Mouse (Mus musculus) kidney, embryonic 16.5 days (tissue): ENCODE measurements at regions not wholly inside any gene's neighbourhood (a gene's known extent, or its start where the extent isn't known, plus 50 kb on each side); places are given as distances from the start of the nearest gene placed in this dataset.

ENCODE experiments used
- ATAC-seq: fragments of 200-750 bp; cut with Nextera tagmentation; 2 replicates; pipeline ENCODE4 v1.8.0; 2017; ENCODE audit warnings: moderate TSS enrichment; ENCODE audit not compliant: low FRiP score, low TSS enrichment
- H3K27ac ChIP-seq: fragments of 300-500 bp; sonication (generic); 2 replicates; pipeline ENCODE4 v1.5.1; 2014; ENCODE audit warnings: low read length
- H3K27me3 ChIP-seq: fragments of 300-500 bp; sonication (generic); 2 replicates; pipeline ENCODE4 v1.6.1; 2014; ENCODE audit warnings: low read length, control low read depth, mixed read lengths; ENCODE audit not compliant: insufficient read depth
- H3K36me3 ChIP-seq: fragments of 300-500 bp; sonication (generic); 2 replicates; pipeline ENCODE4 v1.6.1; 2014; ENCODE audit warnings: low read length, control low read depth, mixed read lengths; ENCODE audit not compliant: insufficient read depth
- H3K4me1 ChIP-seq: fragments of 300-500 bp; sonication (generic); 2 replicates; pipeline ENCODE4 v1.6.1; 2014; ENCODE audit warnings: low read length, control low read depth, mixed read lengths; ENCODE audit not compliant: insufficient read depth
- H3K4me2 ChIP-seq: fragments of 300-500 bp; sonication (generic); replicated peaks from 2 replicates; pipeline ENCODE4 v1.6.1; 2014; ENCODE audit warnings: low read depth, low read length
- H3K4me3 ChIP-seq: fragments of 300-500 bp; sonication (generic); 2 replicates; pipeline ENCODE4 v1.5.1; 2014; ENCODE audit warnings: mild to moderate bottlenecking, low read length
- H3K9ac ChIP-seq: fragments of 300-500 bp; sonication (generic); replicated peaks from 2 replicates; pipeline ENCODE4 v1.6.1; 2014; ENCODE audit warnings: low read length
- H3K9me3 ChIP-seq: fragments of 300-500 bp; sonication (generic); 2 replicates; pipeline ENCODE4 v1.6.1; 2016; ENCODE audit warnings: low read length, control low read depth
- whole genome bisulfite sequencing: fragments of 180-500 bp; shearing (Covaris S2); extraction: QIAGEN DNeasy Blood & Tissue Kit; methylation state at CpG from one replicate; pipeline ENCODE4 v1.1.7; 2014; 5-methylcytosine and 5-hydroxymethylcytosine counted together

- H3K27ac ChIP-seq: no peak overlapping the region
- no peak overlapping the region for H3K4me3 ChIP-seq
- 66% methylated on average over 10 of the region's 10 CpGs for WGBS
- no peaks in the 10 kb centered on the region for H3K36me3 ChIP-seq
- H3K9ac ChIP-seq: no peak overlapping the region
- H3K4me2 ChIP-seq: no peak overlapping the region
- H3K4me1 ChIP-seq: no peaks in the 10 kb centered on the region
- H3K27me3 ChIP-seq: no peaks in the 10 kb centered on the region
- H3K9me3 ChIP-seq: no peaks in the 10 kb centered on the region
- no peak for ATAC-seq
These were observed 454.9 kb upstream of the Tle4 start for GRCm38 (mm10) chr19:15052642-15053239.

GRCm38 (mm10) chr19:15047896-15048295 is 450.0 kb upstream of the Tle4 start:
- H3K27ac ChIP-seq: no peak overlapping the region
- no peak overlapping the region for H3K9ac ChIP-seq
- no peak overlapping the region for H3K4me2 ChIP-seq
- ATAC-seq: no peak
- H3K9me3 ChIP-seq: no peaks in the 10 kb centered on the region
- H3K4me1 ChIP-seq: no peaks in the 10 kb centered on the region
- H3K4me3 ChIP-seq: no peak overlapping the region
- WGBS: 49% methylated on average over 2 of the region's 2 CpGs
- H3K27me3 ChIP-seq: no peaks in the 10 kb centered on the region
- H3K36me3 ChIP-seq: no peaks in the 10 kb centered on the region

GRCm38 (mm10) chr19:15047306-15047868 is 449.5 kb upstream of the Tle4 start:
- Histone ChIP-seq H3K27me3 (no peaks in the 10 kb centered on the region), H3K4me3 (no peak overlapping the region), H3K4me2 (no peak overlapping the region), H3K27ac (no peak overlapping the region), H3K9me3 (no peaks in the 10 kb centered on the region), H3K4me1 (no peaks in the 10 kb centered on the region), H3K9ac (no peak overlapping the region), H3K36me3 (no peaks in the 10 kb centered on the region)
- ATAC-seq: no peak
- WGBS: 66% methylated on average over 4 of the region's 4 CpGs

- H3K9ac ChIP-seq: no peak overlapping the region
- ATAC-seq: no peak
- H3K4me2 ChIP-seq: no peak overlapping the region
- H3K27ac ChIP-seq: no peak overlapping the region
- H3K36me3 ChIP-seq: no peaks in the 10 kb centered on the region
- H3K9me3 ChIP-seq: no peaks in the 10 kb centered on the region
- 6% methylated on average over 3 of the region's 3 CpGs for WGBS
- no peaks in the 10 kb centered on the region for H3K4me1 ChIP-seq
- no peak overlapping the region for H3K4me3 ChIP-seq
- H3K27me3 ChIP-seq: peaks cover 5% of the 10 kb centered on the region; the same call in 1 of the 2 replicates
These were observed 437.7 kb upstream of the Tle4 start for GRCm38 (mm10) chr19:15035554-15035953.

- no peak overlapping the region for H3K4me2 ChIP-seq
- H3K36me3 ChIP-seq: no peaks in the 10 kb centered on the region
- H3K27me3 ChIP-seq: peaks cover 5% of the 10 kb centered on the region; the same call in 1 of the 2 replicates
- 52% methylated on average over 8 of the region's 8 CpGs for WGBS
- H3K9ac ChIP-seq: no peak overlapping the region
- H3K9me3 ChIP-seq: no peaks in the 10 kb centered on the region
- H3K4me3 ChIP-seq: no peak overlapping the region
- ATAC-seq: no peak
- no peak overlapping the region for H3K27ac ChIP-seq
- no peaks in the 10 kb centered on the region for H3K4me1 ChIP-seq
These were observed 436.1 kb upstream of the Tle4 start for GRCm38 (mm10) chr19:15033921-15034320.

- H3K36me3 ChIP-seq: no peaks in the 10 kb centered on the region
- H3K9ac ChIP-seq: no peak overlapping the region
- no peak overlapping the region for H3K4me2 ChIP-seq
- WGBS: 71% methylated on average over 5 of the region's 5 CpGs
- H3K27ac ChIP-seq: no peak overlapping the region
- peaks cover 5% of the 10 kb centered on the region; the same call in 1 of the 2 replicates for H3K27me3 ChIP-seq
- no peaks in the 10 kb centered on the region for H3K4me1 ChIP-seq
- H3K4me3 ChIP-seq: no peak overlapping the region
- ATAC-seq: no peak
- no peaks in the 10 kb centered on the region for H3K9me3 ChIP-seq
These were observed 435.5 kb upstream of the Tle4 start for GRCm38 (mm10) chr19:15033396-15033795.

- peaks cover 5% of the 10 kb centered on the region; the same call in 1 of the 2 replicates for H3K27me3 ChIP-seq
- WGBS: 77% methylated on average over 9 of the region's 9 CpGs
- H3K4me2 ChIP-seq: no peak overlapping the region
- H3K27ac ChIP-seq: no peak overlapping the region
- ATAC-seq: no peak
- no peak overlapping the region for H3K4me3 ChIP-seq
- H3K9ac ChIP-seq: no peak overlapping the region
- no peaks in the 10 kb centered on the region for H3K36me3 ChIP-seq
- H3K4me1 ChIP-seq: no peaks in the 10 kb centered on the region
- H3K9me3 ChIP-seq: no peaks in the 10 kb centered on the region
These were observed 434.6 kb upstream of the Tle4 start for GRCm38 (mm10) chr19:15032297-15032947.

- H3K27ac ChIP-seq: no peak overlapping the region
- no peak overlapping the region for H3K4me2 ChIP-seq
- H3K9me3 ChIP-seq: no peaks in the 10 kb centered on the region
- no peak overlapping the region for H3K9ac ChIP-seq
- H3K36me3 ChIP-seq: no peaks in the 10 kb centered on the region
- ATAC-seq: no peak
- H3K4me1 ChIP-seq: no peaks in the 10 kb centered on the region
- H3K4me3 ChIP-seq: no peak overlapping the region
- H3K27me3 ChIP-seq: no peaks in the 10 kb centered on the region
These were observed 433.6 kb upstream of the Tle4 start for GRCm38 (mm10) chr19:15031483-15031882.

GRCm38 (mm10) chr19:15003596-15003995 is 405.7 kb upstream of the Tle4 start:
- Histone ChIP-seq H3K9ac (no peak overlapping the region), H3K4me2 (no peak overlapping the region), H3K9me3 (no peaks in the 10 kb centered on the region), H3K27me3 (no peaks in the 10 kb centered on the region), H3K4me1 (no peaks in the 10 kb centered on the region), H3K4me3 (no peak overlapping the region), H3K27ac (no peak overlapping the region), H3K36me3 (no peaks in the 10 kb centered on the region)
- ATAC-seq: no peak
- WGBS: 83% methylated on average over 3 of the region's 3 CpGs

GRCm38 (mm10) chr19:14993344-14993743 is 395.5 kb upstream of the Tle4 start:
- 92% methylated on average over 2 of the region's 2 CpGs for WGBS
- H3K4me3 ChIP-seq: no peak overlapping the region
- ATAC-seq: no peak
- no peaks in the 10 kb centered on the region for H3K36me3 ChIP-seq
- H3K27ac ChIP-seq: no peak overlapping the region
- H3K4me1 ChIP-seq: no peaks in the 10 kb centered on the region
- no peaks in the 10 kb centered on the region for H3K9me3 ChIP-seq
- no peak overlapping the region for H3K9ac ChIP-seq
- no peaks in the 10 kb centered on the region for H3K27me3 ChIP-seq
- H3K4me2 ChIP-seq: no peak overlapping the region
